Mouse (Mus musculus): ENCODE measurements around the gene Dync1i1.

Dync1i1 gene

GRCm38 (mm10) chr6:6053946-6054345 is 328.5 kb downstream of the Dync1i1 start:
- DNase-seq (ENCODE audit: low read depth, low spot score) = no peak

- no peak for DNase-seq (ENCODE audit: low read depth, low spot score)
Observed at GRCm38 (mm10) chr6:6058548-6058947, 333.1 kb downstream of the Dync1i1 start.

- no peak for DNase-seq (ENCODE audit: low read depth, low spot score)
Observed at GRCm38 (mm10) chr6:6067201-6067600, 341.8 kb downstream of the Dync1i1 start.

GRCm38 (mm10) chr6:6070015-6070414 is 344.6 kb downstream of the Dync1i1 start:
- DNase-seq (ENCODE audit: low read depth, low spot score) = no peak

- DNase-seq (ENCODE audit: low read depth, low spot score) = no peak
Observed at GRCm38 (mm10) chr6:6071038-6071437, 345.6 kb downstream of the Dync1i1 start.

- no peak for DNase-seq (ENCODE audit: low read depth, low spot score)
Observed at GRCm38 (mm10) chr6:6075940-6076447, 350.6 kb downstream of the Dync1i1 start.

- no peak for DNase-seq (ENCODE audit: low read depth, low spot score)
Observed at GRCm38 (mm10) chr6:6077234-6077633, 351.8 kb downstream of the Dync1i1 start.

Data from CD4-positive helper T cell, adult 2 months (primary cell).